Mouse (Mus musculus): ENCODE data around the gene Hcst.

The Hcst gene

DNA sequence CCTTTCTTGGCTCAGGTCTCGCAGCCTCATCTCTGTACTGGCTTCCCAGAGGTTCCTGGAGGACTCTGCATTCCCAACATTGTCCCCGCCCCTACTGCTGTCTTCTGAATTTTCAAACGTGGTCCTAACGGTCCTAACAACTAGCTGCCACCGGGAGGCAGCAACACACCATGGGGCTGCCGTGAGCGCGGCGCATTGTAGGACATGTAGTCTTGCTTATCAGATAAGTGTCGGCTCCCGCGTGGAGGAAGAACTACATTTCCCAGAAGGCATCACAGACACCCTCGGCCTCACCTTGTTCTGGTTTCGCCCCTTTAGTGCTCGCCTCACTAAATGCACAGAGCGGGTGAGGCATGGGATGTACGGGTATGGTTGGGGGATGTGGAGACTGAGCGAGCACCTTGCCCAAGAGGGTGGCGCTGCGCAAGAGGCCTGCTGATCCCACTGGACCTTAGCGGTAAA, 46.1 kb downstream of the Hcst start:
- peak; percentile 99 for DNase-seq (ENCODE audit: low read depth)
